Mouse (Mus musculus) layer of hippocampus, postnatal 10 days (tissue): ENCODE measurements around the gene Gm49661. TPM values are rescaled to one million over a fixed set of nuclear protein-coding genes. Genes with fewer than 3 reads are reported as not detected.

Source experiments
- DNase-seq, 2 experiments: peaks; one replicate each; pipeline ENCODE4 v3.0.0; 2021; ENCODE audit warnings: low spot score in 2 of 2
- total RNA-seq, 2 experiments: library from RNA; stranded (reverse); gene quantifications; 2 replicates each; pipeline ENCODE4 v1.2.3; 2021

The Gm49661 gene
- total RNA-seq, 2 experiments from 2014 or later: not detected

DNA sequence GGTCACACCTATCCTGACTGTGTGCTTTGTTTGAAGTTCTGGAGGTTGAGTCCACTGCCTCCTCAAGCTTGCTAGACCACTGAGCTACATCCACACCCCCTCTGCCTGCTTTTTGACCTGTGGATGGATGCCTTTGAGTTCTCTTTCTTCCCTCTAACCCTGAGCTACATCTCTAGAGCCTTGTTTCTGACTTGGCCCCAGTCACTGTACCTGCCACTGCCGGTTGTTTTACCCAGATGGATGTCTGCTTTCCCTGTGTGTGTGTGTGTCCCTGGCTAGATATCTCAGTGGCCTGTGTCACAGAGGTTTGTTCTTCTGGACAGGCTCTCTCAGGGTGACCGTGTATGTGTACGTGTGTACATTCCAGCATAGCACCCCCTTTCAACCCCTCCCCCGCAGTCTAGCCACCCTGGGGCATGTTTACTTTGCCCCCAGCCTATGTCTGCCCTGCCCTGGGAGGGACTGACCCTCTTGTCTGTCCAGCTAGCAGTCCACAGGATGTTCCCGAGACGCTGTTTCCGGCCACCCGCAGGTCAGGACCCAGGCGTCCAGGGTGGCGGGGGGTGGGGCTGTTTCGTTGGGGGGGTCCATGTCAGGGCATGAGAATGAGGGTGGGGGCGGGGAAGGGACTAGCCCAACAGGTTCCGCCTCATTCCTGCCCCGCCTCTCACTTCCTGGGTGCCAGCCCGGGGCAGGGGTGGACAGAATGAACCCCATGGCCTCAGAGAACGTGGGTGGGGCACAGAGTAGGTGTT, 15.2 kb upstream of the Gm49661 start:
- no peak for DNase-seq

- no peak for DNase-seq
Measured at GRCm38 (mm10) chr8:84982499-84983011, 13.3 kb upstream of the Gm49661 start.

GRCm38 (mm10) chr8:84981644-84982498, 12.6 kb upstream of the Gm49661 start:
- DNase-seq: no peak

- peak; percentile 62 to 73 for DNase-seq
Measured at GRCm38 (mm10) chr8:84980622-84981358, 11.6 kb upstream of the Gm49661 start.

- DNase-seq: peak; percentile 89 to 92
Measured at GRCm38 (mm10) chr8:84979599-84980421, 10.6 kb upstream of the Gm49661 start.

DNA sequence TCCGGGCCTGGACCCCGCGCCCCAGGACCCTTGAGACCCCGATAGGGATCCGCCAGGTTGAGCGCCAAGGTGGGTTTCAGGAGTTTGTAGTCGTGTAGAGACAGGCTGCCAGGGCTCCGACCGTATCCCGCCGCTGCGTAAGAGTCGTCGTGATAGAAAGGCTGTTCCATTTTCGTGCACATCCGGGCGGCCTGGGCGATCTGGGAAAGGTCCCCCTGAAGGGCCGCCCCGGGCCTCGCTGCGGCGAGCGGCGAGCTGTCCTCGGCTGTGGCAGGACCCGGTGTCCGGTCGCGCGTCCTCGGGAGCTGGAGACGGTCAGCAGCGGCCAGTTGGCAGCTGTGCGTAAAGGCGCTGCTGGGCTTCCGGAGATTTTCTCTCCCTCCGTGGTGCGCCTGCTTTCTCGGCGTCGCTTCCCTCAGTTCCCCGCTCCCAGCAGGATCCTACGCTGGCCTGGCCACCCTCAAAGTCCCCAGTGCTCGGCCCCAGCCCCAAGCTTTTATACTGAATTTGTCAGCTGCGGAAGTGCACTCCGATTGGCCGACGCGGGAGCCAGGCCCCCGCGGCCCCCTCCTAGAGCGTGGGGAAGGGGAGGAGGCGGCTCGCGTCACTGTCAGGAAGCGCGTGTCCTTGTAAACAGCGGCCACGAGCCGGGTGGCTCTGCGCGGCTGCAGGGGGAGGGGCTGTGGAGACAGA, 9.2 kb upstream of the Gm49661 start, which contains the start of gene Junb:
Junb (minus strand) TSS at position 471 of the 693 bp plus-strand sequence.
- DNase-seq: peak; percentile 87 to 93

- peak; percentile 56 to 69 for DNase-seq
Measured at GRCm38 (mm10) chr8:84977435-84978247, 8.4 kb upstream of the Gm49661 start.

- DNase-seq: no peak
Measured at GRCm38 (mm10) chr8:84976763-84977434, 7.7 kb upstream of the Gm49661 start.

GRCm38 (mm10) chr8:84976031-84976762, 7.0 kb upstream of the Gm49661 start:
- peak; percentile 93 to 95 for DNase-seq

DNA sequence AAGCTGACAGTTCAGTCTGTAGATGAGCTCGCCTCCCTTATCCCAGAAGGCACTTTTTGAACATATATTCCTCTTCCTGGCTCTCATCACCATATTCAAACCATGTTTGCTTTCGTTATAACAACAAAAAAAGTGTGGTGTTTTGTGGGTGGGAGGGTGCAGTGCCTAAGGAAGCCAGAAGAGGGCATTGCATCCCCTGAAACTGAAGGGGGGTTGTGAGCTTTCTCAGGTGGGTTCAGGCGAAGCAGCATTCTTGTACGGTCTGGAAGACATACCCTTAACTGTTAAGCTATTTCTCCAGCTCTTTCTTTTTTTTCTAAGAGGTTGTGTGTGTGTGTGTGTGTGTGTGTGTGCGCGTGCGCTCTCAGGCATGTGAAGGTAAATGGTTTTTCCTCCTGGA, 6.2 kb upstream of the Gm49661 start:
- DNase-seq: peak; percentile 74 to 81

DNA sequence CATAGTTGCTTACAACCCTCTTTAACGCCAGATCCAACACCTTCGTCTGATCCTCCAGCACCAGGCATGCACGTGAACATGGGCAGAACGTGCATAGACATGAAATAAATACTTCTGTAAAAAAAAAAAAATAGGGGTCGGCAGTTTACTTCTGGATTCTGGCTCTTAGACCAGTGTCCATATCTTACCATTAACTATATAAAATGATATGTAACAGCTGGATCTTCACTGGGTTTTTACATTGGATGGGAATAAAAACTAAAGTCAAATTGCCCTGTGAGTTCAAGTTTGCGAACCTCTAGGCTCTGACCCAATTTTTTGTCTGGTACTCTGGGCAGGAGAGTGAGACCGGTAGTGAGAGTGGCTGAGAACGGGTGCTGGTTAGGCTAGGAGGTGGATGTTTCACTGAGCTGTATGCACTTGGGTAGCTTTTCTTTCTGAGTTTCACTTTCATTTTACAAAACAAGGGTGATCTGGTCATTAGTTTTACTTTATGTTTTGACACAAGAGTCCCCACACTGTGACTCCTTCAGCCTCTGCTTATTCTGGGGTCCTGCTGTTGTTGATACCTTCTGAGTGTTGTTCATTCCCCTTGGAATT, 5.4 kb upstream of the Gm49661 start:
- no peak for DNase-seq

DNA sequence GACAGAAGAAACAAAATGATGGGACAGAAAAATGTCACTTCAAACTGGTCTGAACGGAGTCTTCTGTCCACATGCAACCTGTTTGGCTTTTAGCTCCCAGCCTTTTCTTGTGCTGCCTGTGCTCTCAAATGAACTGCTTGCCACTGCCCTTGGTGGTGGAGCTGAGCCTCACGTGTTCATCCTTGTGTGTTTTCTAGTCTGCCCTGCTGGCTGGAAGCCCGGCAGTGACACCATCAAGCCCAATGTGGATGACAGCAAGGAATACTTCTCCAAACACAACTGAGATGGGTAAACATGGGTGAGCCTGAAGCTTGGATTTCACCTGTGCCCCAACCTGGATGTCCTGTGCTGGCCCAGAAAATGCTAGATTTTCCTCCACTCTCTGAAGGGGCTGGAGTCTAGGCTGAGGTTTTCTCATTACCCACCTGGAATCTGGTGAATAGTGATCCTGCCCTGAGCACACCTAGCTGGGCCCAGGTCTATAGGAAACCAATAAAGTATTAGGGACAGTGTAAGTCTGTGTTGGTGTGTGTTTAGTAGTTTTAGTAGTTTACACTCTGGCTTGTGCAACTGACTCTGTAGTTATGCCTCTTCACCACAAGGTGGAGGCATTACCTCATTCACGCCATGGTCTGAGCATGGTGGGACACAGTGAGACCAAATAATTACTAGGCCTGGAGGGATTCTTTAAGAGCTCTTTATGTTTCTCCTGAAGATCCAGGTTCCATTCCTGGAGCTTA, 4.7 kb upstream of the Gm49661 start:
- DNase-seq: peak in 1 of 2 experiments; percentile 52

DNA sequence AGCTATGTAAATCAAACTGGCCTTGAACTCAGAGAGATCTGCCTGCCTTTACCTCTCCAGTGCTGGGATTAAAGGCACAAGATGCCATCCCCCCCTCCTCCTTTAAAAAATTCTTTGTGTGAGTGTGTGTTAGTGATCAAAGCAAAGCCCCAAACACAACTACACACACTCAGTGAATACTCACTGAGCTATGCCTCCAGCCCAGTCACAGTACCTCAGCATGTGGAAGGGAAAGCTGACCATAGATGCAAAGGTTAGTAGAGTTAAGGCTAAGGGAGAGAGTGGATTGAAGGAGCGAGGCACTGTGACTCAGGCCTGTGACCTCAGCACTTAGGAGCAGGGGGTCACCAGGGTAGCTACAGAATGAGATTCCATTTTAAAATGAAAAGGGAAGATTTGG, 3.8 kb upstream of the Gm49661 start:
- DNase-seq: no peak

GRCm38 (mm10) chr8:84970913-84971312, 1.7 kb upstream of the Gm49661 start:
- DNase-seq: no peak

GRCm38 (mm10) chr8:84970135-84970790, 1.0 kb upstream of the Gm49661 start:
- DNase-seq: no peak

DNA sequence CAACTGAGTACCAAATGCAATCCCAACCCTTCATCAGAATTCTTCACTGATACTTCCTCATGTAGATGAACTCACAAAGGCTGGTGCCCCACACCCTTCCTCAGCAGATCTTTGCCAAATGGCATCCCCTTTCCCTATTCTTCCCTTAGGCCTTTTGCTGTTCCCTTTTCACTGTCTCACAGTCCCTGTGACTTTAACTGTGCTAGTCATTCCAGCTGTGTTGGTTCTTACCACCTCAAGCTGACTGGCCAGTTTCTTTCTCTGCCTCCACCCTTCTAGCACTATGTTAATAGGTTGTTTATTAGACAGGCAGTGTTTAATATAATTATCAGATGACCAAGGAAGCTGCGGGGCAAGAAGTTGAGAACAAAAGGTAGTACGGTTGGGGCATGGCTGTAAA, 583 bp downstream of the Gm49661 start:
- no peak for DNase-seq
